Mouse (Mus musculus) kidney, postnatal 14 days (tissue): ENCODE measurements at regions not wholly inside any gene's neighbourhood (a gene's known extent, or its start where the extent isn't known, plus 50 kb on each side); places are given as distances from the start of the nearest gene placed in this dataset.

Experiments
- DNase-seq: peaks from one replicate; pipeline ENCODE4 v3.0.0; 2022; ENCODE audit warnings: mixed read lengths

DNA sequence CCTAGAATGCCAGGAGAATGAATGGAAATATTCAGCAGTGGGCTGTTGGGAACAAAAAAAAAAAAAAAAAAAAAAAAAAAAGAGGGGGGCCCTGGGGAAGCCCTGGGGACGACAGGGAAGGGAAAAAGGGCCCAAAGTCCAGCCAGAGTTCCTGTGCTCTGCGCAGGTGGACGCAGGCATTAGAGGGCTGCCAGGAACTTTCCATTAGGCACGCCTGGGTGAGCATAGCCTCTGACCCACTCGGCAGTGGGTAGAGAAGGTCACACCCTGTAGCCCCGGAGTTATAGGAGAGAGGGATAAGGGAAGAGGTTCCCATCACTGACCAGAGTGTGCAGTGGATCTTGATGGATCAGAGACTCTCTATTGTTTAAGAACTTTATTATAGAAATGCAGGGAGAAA is 614.2 kb upstream of the Pou3f4 start:
- peak; percentile 6 for DNase-seq
